Mouse (Mus musculus): ENCODE data around the gene Oxa1l.

The Oxa1l gene

GRCm38 (mm10) chr14:54412000-54412576 lies 51.5 kb downstream of the Oxa1l start:
- no peak for DNase-seq

- peak; percentile 68 to 77 for DNase-seq
Measured at GRCm38 (mm10) chr14:54412629-54413170, 52.1 kb downstream of the Oxa1l start.

GRCm38 (mm10) chr14:54413877-54414700 lies 53.5 kb downstream of the Oxa1l start:
- no peak for DNase-seq

GRCm38 (mm10) chr14:54415241-54416020 lies 54.8 kb downstream of the Oxa1l start:
- DNase-seq = no peak

- DNase-seq = no peak
Measured at GRCm38 (mm10) chr14:54416229-54416775, 55.7 kb downstream of the Oxa1l start.

- no peak for DNase-seq
Measured at GRCm38 (mm10) chr14:54416830-54417229, 56.2 kb downstream of the Oxa1l start.

GRCm38 (mm10) chr14:54417623-54418081 lies 57.0 kb downstream of the Oxa1l start, which contains the start of gene Slc7a7:
TSS of gene Slc7a7 (minus strand) at chr14:54417780.
- no peak for DNase-seq

Measured in cerebellum, postnatal 10 days (tissue).